Mouse (Mus musculus) heart, adult 2 months (tissue): ENCODE measurements around the gene Lmna.

Experiments
- CTCF ChIP-seq: fragments of 200-600 bp; IDR thresholded peaks from 2 replicates; pipeline ENCODE4 v1.8.1; 2022; ENCODE audit warnings: antibody characterized with exemption, mild to moderate bottlenecking, moderate library complexity
- EP300 ChIP-seq: fragments of 200-500 bp; IDR thresholded peaks from 2 replicates; pipeline ENCODE4 v1.6.1; 2011; ENCODE audit warnings: low read depth, low read length, control low read depth; ENCODE audit not compliant: insufficient read depth

DNA sequence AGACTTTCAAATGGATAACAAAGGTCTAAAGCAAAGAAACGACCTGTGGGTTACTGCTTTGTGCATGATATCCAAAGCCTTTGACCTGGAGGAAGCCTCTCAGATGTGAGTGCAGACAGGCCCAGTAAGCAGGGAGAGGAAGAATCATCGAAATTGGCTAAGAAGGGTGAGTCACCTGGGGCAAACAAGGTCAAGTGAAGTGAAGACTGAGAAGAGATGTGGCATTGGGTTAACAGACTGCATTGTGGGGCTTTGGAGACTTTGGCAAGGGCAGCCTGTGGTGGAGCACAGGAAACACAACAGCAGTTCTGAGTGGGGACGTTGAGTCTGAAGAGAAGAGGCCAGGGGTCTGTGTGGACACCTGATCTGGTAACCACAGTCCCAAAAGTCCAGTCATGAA lies 45.3 kb downstream of the Lmna start:
- no peak for TF ChIP-seq CTCF
- no peak for TF ChIP-seq EP300
